Mouse (Mus musculus) brain, embryonic 18.5 days (tissue): ENCODE data around the gene Scube1.

Experiments
- DNase-seq: peaks from one replicate; pipeline ENCODE4 v3.0.0-alpha.2; 2012; ENCODE audit warnings: low read depth, low spot score

Gene Scube1

DNA sequence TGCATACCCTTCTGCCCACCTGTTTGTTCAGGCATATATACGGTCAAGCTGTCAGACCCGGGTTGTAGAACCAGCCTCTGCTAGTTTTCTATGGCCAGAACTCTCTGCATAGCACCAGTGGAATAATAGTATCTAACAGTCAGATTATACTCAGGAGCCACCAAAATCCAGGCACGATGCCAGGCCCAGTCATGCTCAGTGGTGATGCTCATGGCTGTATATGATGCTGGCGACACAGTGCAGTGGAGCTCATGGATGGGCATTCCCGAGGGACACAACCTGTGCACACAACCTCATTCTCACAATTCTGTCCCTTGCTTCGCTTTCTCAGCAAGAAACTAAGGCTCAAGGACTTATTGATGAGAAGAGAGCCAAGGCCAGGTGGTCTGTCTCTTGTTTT is 58.8 kb downstream of the Scube1 start:
- no peak for DNase-seq

DNA sequence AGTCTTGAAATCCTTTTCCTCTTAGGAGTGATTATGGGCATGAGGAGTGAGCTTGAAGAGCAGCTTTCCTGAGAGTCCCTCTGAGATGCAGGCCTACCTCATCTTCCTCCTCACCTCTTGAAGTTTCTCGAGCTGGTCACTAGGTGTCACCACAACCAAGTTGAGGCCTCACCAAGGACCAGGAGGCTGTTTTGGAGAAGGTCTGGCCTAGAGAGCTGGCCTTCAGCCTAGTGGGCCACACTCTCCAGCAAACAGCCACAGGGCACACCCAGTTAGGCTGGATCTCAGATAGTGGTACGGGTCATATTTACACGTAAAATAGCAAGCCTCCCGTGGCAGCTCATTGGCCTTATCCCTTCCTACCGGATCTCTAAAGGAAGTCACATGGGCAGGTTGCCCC is 60.1 kb downstream of the Scube1 start:
- DNase-seq, result peak; percentile 24

DNA sequence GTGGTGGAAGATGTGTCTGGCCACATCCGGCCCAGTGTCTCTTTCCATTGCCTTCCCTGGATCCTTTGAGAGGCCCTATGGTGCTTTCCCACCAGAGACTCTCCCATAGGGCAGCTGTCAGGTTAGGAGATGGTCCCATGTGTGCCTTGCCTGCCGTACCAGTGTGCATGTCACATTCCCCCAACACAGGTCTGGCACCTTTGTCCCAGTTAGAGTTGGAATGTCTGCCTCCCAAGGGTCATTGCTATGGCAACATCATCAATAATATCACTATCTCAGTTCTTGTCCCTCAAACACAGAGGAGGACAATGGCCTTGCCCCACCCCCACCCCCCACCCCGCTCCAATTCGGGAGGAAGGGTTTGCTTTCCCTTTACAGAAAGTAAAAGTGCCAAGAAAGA is 61.8 kb downstream of the Scube1 start:
- DNase-seq, result no peak

DNA sequence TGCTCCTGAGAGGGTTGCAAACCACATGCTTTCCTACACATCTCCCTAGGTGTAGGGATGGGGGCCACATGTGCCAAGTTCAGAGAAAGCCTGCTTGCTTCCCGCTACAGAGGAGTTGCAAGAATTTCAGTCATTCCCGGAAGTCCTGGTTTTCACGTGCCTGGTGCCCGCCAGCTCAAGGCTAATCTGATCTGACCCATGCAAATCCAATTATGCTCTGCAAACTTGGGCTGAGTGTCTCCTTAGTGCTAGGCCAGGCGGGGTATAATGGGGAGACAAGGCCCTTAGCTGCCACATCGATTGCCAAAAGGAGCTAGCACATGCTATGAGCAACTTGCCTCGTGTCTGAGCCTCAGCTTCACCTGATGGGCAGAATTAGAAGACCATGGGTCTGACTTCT is 62.7 kb downstream of the Scube1 start:
- no peak for DNase-seq

DNA sequence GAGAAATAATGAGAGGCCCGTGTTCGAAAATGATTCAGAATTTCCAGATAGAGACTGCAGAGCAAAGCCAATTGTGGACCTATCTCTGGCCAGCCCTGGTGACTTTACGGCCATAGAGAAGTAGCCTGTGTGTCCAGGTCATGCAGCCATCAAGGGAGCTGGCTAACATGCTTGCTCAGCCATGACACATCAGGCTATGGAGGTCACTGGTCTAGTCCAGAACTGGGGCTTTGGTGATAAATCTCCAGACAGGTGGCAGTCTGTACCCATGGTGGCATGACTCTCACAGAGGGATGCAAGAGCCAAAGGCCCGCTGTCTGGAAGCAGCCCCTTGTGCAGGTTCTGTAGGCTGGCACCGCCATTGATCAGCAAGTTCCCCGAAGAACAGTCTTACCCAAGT is 82.3 kb downstream of the Scube1 start:
- no peak for DNase-seq

DNA sequence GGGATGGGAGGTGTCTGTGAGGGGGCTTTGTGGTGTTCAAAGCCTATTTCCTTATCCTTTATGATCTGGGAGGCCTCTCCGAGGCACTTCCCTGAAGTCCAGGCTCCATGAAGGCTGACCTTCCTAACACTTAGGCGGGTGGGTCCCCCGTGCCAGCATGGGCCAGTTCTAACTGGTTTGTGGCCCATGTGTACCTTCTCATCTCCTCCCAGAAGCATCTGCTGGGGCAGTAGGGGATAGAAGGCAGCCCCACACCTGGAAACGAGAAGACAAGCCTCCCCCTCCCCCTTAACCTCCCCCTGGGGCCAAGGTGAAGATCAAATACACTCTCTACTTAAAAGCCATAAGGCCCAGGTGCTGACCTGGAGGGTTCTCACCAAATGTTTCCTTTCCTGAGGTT is 84.6 kb downstream of the Scube1 start:
- DNase-seq, result no peak

DNA sequence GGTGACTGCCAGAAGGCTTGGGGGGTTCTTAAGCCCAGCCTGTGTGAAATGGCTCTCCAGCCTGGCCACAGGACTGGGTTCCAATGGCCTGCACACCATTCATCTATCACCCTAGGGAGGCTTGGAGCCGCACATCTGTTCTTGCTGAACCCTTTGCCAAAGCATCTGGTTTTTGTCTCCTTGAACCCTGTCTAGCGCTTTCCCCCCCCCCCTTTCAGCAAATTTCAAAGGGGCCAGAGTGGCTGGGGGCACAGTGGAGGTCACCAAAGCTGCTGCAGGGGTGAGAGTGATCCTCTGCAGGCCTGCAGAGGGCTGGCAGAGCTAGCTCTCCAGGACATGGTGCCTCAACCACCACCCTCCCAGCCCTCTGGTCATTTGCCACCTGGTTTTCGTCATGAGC is 85.7 kb downstream of the Scube1 start:
- no peak for DNase-seq

DNA sequence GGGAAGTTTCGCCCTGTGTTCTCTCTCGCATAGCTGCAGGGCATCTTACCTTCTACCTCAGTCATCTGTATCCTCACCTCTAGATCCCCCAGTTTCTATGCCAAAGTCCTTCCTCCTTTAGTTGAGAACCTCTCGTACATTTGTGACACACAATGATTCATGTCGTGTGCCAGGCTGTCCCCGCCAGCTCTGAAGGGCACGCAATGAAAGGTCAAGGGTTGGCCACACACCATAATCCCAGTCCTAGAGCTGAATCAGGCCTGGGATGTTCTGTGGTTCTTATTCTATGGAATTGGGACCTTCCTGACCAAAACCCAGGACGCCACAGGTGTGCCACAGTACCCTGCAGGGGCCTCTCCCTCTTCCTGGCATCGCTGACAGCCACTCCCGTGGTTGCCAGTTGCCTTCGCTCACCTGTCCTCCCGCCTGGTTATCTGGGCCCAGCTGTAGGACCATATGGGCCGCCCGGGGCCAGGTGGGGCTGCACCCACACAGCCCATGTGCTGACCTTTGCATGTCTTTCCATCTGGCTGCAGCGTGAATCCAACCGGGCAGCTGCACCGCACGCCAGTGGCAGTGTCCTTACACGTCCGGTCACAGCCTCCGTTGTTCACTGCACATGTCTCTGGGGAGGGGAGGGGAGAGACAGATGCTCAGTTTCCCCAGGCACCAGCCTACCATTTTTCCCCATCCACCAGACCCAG is 86.5 kb downstream of the Scube1 start:
- DNase-seq, result no peak

DNA sequence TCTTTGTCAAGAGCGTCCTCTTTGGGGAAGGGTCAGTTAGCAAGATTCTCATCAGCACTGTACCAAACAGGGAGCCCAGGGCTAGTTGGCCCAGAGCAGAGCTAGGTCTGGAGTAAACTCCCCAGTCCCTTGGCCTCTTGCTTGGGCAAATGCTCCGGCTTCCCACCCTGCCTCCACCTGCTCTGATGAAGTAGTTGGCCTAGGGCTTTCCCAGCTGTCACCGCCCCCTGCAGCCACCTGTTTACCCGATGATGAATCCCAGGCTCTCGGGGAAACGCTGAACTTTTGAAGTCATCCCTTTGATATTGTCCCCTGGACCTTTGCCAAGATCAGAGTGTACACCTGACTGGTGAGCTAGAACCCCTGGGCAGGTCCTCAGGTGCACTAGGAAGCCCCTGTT is 88.1 kb downstream of the Scube1 start:
- DNase-seq, result no peak

DNA sequence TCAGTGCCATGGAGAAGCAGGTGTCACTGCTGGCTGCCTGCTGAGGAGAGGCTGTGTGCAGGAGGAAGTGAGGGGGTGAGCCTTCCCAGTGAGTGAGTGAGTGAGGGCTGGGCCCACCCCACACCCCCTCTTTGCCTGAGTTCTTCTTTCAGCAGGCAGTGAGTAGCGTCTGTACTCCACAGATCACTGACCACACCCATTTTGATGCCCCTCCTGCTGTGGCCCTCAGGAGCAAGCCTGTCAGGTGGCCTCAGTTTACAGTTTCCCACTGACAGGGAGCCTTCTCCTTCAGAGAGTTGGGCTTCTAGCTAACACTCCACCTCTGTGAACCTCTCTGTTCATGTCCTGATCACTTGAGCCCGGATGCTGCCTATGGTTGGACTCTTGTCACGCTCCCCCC is 89.6 kb downstream of the Scube1 start:
- no peak for DNase-seq

DNA sequence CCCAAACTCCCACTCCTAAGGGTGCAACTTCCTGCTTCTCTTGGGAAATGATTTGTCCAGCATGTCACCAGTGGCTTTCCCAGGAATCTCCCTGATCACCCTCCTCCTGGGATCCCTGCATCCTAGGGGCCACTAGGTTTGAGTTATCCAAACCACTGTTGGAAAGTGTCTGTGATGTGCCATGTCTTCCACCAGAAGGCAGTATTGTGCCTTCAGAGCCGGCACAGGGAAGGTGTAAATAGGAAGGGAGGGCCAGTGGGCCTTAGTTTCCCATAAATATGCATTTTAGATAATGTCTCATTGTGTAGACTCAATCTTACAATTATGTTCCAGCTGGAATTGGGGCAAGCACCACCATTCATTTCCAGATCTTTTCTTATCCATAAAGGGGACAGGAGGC is 90.7 kb downstream of the Scube1 start:
- DNase-seq, result no peak

DNA sequence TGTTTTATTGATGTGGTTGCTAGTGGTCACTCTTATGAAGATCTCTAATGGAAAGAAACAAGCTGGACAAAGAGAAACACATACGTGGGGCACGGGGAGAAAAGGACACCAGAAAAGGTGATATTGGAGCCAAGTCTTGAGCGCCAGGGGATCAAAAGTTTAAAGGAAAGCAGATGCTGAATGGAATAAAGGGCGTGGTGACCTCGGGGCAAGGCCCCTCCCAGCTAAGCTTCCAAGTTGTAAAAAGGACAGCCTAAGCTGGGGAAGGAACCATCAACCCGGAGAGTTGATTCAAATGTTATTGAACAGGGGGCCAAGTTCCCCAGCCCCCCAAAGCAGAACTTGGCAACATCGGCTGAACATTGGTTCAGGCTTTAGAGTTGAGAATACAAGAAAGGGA is 93.8 kb downstream of the Scube1 start:
- no peak for DNase-seq

DNA sequence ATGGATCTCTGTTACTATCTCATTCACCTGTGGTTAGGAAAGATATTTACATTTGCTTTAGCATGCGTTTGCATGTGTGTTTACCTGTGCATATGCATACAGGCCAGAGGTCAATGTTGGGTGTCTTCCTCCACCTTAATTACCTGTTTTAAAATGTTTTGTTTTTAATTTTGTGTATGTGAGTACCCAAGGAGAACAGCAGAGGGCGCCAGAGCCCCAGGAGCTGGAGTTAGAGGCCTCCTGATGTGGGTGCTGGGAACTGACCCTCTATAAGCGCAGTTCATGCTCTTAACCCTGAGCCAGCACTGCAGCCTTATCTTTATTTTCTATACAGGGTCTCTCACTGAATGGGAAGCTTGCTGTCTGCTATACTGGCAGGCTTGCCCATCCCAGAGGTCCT is 95.1 kb downstream of the Scube1 start:
- no peak for DNase-seq

DNA sequence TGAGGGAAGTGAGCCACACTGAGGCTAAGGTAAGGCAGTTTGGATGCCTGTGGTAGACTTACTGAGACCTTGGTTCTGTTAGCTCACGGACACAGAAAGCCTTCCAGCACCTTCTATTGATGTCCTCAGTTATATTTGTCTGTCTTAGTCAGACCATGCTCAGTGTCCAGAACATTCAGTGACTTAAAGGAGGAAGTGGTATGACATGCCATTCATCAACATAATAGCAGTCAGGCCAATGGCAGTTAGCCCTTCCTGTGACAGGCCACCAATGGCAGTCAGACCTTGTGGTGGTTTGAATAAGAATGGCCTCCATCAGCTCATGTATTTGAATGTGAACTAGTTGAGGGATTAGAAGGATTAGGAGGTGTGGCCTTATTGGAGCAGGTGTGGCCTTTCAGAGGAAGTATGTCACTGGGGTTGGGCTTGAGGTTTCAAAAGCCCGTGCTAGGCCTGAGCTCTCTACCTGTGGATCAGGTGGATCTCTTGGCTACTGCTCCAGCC is 98.6 kb downstream of the Scube1 start:
- no peak for DNase-seq

DNA sequence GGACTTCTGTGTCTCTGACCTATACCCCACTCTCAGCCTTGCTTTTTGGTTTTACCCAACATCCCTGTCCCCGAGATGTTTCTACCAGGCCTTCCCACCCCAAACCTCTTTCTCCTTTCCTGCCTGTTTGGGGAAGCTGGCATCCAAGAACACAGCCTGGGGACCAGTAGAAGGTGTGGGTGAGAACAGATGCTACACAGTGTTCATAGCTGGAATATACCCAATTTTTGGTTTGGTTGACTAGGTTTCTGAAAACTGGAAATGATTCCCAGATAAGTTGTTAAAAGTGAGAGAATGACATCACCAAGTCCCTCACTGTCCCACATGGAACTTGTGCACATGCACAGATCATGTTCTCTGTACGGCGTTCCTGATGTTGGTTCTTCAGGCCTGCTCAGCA is 109.6 kb downstream of the Scube1 start:
- no peak for DNase-seq

DNA sequence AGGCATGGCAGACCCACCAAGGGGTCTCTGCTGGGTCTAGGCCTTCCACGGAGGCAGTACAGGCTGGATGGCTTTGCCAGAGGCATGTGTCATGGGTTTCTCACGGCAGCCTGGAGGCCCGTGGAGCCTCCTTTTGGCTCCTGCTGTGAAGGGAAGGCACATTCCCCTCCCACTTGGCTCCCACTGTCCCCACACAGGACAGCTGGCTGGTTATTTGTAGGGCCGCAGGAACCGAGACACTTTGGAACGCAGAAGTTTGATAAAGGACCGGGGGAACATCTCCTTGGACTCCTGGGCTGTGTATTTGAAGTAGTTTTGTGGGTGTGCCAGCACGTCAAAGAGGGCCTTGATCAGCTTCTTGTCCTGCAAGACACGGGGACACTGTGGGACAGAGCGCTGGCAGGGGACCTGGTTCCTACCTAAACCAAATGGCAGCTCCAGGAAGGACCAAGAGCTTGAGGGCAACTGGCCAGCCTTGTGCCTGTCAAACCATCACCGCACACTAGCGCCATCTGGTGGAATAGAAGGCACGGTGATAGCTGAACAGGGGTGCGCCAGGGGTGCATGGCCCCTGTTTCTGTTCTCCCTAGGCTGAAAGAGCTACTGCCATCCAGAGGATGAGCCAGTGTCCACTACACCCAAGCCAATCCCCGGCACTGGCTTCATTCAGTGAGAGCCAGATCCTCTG is 117.6 kb downstream of the Scube1 start:
- DNase-seq, result no peak

DNA sequence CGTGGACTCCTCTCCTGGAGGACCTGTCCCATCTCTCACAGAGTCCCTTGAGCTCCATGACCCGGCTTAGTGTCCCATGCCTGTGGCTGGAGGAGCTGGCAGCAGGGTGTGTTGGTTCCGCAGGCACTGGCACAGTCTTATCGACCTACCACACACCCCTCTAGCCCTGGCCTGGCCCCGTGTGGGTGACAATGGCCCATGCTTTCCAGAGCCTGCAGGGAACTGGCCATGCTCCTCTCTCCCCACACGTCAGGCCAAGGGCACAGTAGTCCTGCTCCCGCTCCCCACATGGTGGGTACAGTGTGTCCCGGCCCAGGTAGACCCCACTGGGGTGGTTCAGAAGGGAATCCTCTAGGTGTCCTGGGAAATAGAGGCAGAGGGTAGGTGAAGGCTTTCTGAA is 118.1 kb downstream of the Scube1 start:
- no peak for DNase-seq

DNA sequence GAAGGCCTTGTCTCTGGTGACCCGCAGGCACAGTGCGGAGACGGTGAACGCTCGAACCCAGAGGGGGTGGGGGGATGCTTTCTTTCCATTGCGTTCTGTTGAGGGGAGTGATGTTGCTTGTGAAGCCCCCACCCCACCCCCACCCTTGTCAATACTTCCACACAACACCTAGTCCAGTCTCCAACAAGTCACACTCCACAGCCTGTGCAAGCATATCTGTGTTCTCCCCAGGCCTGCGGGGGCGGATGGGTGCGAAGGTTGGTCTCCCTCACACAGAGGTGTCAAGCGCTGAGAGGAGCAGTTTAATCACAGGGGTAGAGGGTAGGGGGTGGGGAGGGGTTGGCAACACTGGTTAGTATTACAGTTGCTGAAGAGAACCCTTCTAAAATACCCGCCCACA is 118.6 kb downstream of the Scube1 start:
- no peak for DNase-seq

DNA sequence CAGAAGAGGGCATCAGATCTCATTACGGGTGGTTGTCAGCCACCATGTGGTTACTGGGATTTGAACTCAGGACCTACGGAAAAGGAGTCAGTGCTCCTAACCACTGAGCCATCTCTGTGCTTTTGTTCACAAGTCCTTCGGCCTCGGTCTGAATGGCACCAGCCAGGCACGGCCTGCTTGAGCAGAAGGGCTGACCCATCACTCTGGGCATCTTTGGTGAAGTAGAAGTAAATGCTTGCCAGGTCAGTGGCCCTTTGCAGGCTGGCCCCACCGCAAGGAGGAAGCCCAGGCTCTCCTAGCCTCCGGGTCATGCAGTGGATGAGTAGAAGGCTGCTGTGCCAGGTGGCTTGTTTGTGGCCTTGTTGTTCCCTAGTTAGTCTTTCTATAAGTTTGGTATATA is 121.4 kb downstream of the Scube1 start:
- no peak for DNase-seq

DNA sequence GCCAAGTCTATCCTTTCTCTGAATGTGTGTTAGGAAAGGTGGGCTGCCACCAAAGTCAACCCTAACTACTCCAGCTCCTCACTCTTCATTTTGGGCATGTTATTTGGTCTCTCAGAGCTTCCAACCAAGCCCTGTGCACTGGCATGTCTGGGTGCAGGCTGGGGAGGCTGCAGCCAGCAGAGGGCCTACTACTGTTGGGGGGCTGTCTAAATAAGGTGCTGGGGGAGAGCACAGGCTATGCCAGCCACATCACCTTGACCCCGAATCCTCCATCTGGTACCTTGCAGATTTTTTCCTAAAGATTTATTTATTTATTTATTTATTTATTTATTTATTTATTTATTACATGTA is 121.8 kb downstream of the Scube1 start:
- DNase-seq, result no peak

DNA sequence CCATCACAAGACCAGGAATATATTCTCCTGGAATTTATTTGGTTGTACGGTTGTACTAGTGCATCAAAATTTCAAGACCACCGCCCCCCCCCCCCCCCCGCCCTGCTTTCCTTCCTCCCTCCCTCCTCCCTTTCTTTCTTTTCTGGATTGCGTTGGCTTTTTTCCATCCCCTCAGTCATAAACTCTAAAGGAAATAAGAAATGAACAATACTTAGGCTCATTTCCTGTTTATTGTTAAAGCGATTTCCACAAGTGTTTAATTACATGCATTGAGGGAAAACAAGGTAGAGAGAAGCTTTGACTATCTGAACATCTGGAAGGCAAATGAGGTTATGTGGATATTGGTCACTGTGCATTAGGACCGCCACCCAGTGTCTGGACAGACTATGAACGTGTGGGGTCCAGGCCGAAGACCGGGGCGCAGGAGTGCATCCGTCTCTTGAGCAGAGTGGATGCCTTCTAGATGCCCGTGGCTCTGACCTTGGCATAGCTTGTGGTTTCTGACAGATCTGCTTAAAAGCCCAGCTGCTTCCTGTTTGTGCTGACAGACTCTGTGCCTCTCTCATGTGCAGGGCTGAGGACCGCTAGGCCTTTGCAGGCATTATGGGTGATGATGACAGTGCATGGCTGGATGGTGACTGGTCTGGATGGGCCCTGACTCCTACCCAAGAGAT is 122.3 kb downstream of the Scube1 start:
- no peak for DNase-seq

DNA sequence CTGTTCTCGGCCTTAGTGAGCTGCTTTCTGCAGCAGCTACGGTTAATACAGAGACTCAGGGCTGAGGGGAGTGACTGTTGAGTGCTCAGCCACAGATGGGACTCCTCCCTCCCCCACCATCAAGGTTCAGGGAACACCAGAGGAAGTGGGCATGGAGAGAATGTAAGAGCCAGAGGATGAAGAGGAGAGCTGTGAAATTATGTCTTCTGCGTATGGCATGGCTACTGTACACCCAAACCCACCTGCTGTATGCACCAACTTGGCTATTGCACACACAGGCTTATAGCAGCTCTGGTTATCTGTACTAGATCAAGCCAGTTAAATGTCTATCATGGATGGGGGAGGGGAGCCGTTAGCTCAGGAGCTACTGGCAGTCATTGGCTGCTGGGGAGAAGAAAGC is 123.6 kb downstream of the Scube1 start:
- no peak for DNase-seq

DNA sequence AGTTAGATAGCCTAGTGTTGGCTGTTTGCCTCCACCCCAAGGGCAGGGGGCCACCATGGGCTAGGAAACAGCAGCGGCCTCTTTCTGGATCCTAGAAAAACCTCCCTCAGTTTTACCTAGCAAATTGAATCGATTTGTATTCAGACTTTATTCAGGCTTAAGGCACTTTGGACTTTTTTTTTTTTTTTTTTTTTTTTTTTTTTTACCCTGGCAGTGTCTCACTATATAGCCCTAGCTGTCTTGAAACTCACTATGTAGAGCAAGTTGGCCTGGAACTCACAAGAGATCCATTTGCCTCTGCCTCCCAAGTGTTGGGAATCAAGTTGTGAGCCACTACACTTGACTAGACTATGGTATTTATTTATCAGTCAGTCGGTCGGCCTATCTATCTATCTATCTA is 128.0 kb downstream of the Scube1 start:
- DNase-seq, result no peak
